Mouse (Mus musculus) kidney, embryonic 15.5 days (tissue): ENCODE data around the gene Tcam1. TPM values are rescaled to one million over a fixed set of nuclear protein-coding genes. Genes with fewer than 3 reads are reported as not detected.

ENCODE experiments used
- ATAC-seq: fragments of 200-750 bp; cut with Nextera tagmentation; replicated peaks from 2 replicates; pipeline ENCODE4 v1.8.0; 2017; ENCODE audit warnings: moderate TSS enrichment; ENCODE audit not compliant: low FRiP score
- H3K27ac ChIP-seq: fragments of 300-500 bp; sonication (generic); 2 replicates; pipeline ENCODE4 v1.5.1; 2015; ENCODE audit warnings: mild to moderate bottlenecking, inconsistent platforms
- H3K27me3 ChIP-seq: fragments of 300-500 bp; sonication (generic); 2 replicates; pipeline ENCODE4 v1.6.1; 2015; ENCODE audit warnings: inconsistent platforms
- H3K36me3 ChIP-seq: fragments of 300-500 bp; sonication (generic); 2 replicates; pipeline ENCODE4 v1.6.1; 2015; ENCODE audit warnings: inconsistent platforms
- H3K4me1 ChIP-seq: fragments of 300-500 bp; sonication (generic); 2 replicates; pipeline ENCODE4 v1.6.1; 2015; ENCODE audit warnings: inconsistent platforms
- H3K4me2 ChIP-seq: fragments of 300-500 bp; sonication (generic); 2 replicates; pipeline ENCODE4 v1.6.1; 2015; ENCODE audit warnings: moderate library complexity, mild to moderate bottlenecking, inconsistent platforms
- H3K4me3 ChIP-seq: fragments of 300-500 bp; sonication (generic); replicated peaks from 2 replicates; pipeline ENCODE4 v1.5.1; 2015; ENCODE audit warnings: mild to moderate bottlenecking, inconsistent platforms
- H3K9ac ChIP-seq: fragments of 300-500 bp; sonication (generic); 2 replicates; pipeline ENCODE4 v1.6.1; 2015; ENCODE audit warnings: mild to moderate bottlenecking, inconsistent platforms
- H3K9me3 ChIP-seq: fragments of 300-500 bp; sonication (generic); replicated peaks from 2 replicates; pipeline ENCODE4 v1.6.1; 2016; ENCODE audit warnings: inconsistent platforms
- WGBS: fragments of 180-500 bp; shearing (Covaris S2); methylation state at CpG from one replicate; pipeline ENCODE4 v1.1.7; 2015; ENCODE audit warnings: mixed read lengths; 5-methylcytosine and 5-hydroxymethylcytosine counted together
- polyA plus RNA-seq: library from polyadenylated mRNA; unstranded; fragments of >200 nt; fragmentation: Nextera tagmentation; extraction: Ambion mirVana; gene quantifications from 2 replicates; pipeline ENCODE4 v1.2.1, GENCODE M21; 2015

Gene Tcam1
- polyA plus RNA-seq, 1 experiment from 2014 or later, result 0.65 TPM

- Histone ChIP-seq H3K27me3 (no peaks in the 10 kb centered on the region), H3K4me1 (peaks cover 39% of the 10 kb centered on the region), H3K4me2 (no peak overlapping the region), H3K27ac (no peak overlapping the region), H3K9me3 (no peaks in the 10 kb centered on the region), H3K36me3 (peaks cover 71% of the 10 kb centered on the region), H3K4me3 (no peak overlapping the region), H3K9ac (no peak overlapping the region)
- ATAC-seq, result no peak
- 92% methylated on average over 10 of the region's 10 CpGs for WGBS
These were observed 10.0 kb upstream of the Tcam1 start for GRCm38 (mm10) chr11:106266431-106266830.

- Histone ChIP-seq H3K9ac (no peak overlapping the region), H3K36me3 (peaks cover 61% of the 10 kb centered on the region), H3K27ac (0 out of 2 replicates have a peak overlapping the region, but pooled peaks have one; percentile 83), H3K9me3 (no peaks in the 10 kb centered on the region), H3K4me1 (peaks cover 43% of the 10 kb centered on the region), H3K4me3 (no peak overlapping the region), H3K27me3 (no peaks in the 10 kb centered on the region), H3K4me2 (no peak overlapping the region)
- no peak for ATAC-seq
- WGBS, result 57% methylated on average over 15 of the region's 15 CpGs
These were observed 9.1 kb upstream of the Tcam1 start for GRCm38 (mm10) chr11:106267311-106267852.

- 57% methylated on average over 5 of the region's 5 CpGs for WGBS
- ATAC-seq, result no peak
- H3K36me3 ChIP-seq, result peaks cover 57% of the 10 kb centered on the region
- peak overlapping the region; percentile 83 for H3K27ac ChIP-seq
- H3K4me1 ChIP-seq, result peaks cover 43% of the 10 kb centered on the region
- no peaks in the 10 kb centered on the region for H3K9me3 ChIP-seq
- H3K27me3 ChIP-seq, result no peaks in the 10 kb centered on the region
- H3K4me2 ChIP-seq, result peak overlapping the region; percentile 45
- H3K9ac ChIP-seq, result peak overlapping the region; percentile 35; the same call in 1 of the 2 replicates
- peak overlapping the region; percentile 10; the same call in 1 of the 2 replicates for H3K4me3 ChIP-seq
These were observed 8.6 kb upstream of the Tcam1 start for GRCm38 (mm10) chr11:106267871-106268270.

GRCm38 (mm10) chr11:106268326-106269059, 8.0 kb upstream of the Tcam1 start:
- Histone ChIP-seq H3K4me1 (peaks cover 47% of the 10 kb centered on the region), H3K9me3 (no peaks in the 10 kb centered on the region), H3K9ac (peak overlapping the region; percentile 35), H3K4me3 (peak overlapping the region; percentile 18; the same call in 1 of the 2 replicates), H3K36me3 (peaks cover 50% of the 10 kb centered on the region), H3K4me2 (peak overlapping the region; percentile 45), H3K27me3 (no peaks in the 10 kb centered on the region), H3K27ac (peak overlapping the region; percentile 83)
- ATAC-seq, result no peak
- WGBS, result 28% methylated on average over 8 of the region's 8 CpGs

GRCm38 (mm10) chr11:106269060-106269431, 7.4 kb upstream of the Tcam1 start:
- peaks cover 53% of the 10 kb centered on the region for H3K4me1 ChIP-seq
- 10% methylated on average over 3 of the region's 3 CpGs for WGBS
- no peak for ATAC-seq
- no peaks in the 10 kb centered on the region for H3K27me3 ChIP-seq
- peak overlapping the region; percentile 83 for H3K27ac ChIP-seq
- no peaks in the 10 kb centered on the region for H3K9me3 ChIP-seq
- peak overlapping the region; percentile 45 for H3K4me2 ChIP-seq
- H3K9ac ChIP-seq, result no peak overlapping the region
- H3K36me3 ChIP-seq, result peaks cover 45% of the 10 kb centered on the region
- H3K4me3 ChIP-seq, result peak overlapping the region; percentile 18

GRCm38 (mm10) chr11:106271131-106271793, 5.2 kb upstream of the Tcam1 start:
- peak overlapping the region; percentile 97 for H3K4me3 ChIP-seq
- peak overlapping the region; percentile 99 for H3K9ac ChIP-seq
- peaks cover 23% of the 10 kb centered on the region for H3K36me3 ChIP-seq
- 18% methylated on average over 5 of the region's 5 CpGs for WGBS
- no peaks in the 10 kb centered on the region for H3K27me3 ChIP-seq
- ATAC-seq, result no peak
- H3K4me1 ChIP-seq, result peaks cover 75% of the 10 kb centered on the region
- H3K27ac ChIP-seq, result peak overlapping the region; percentile 98
- H3K9me3 ChIP-seq, result no peaks in the 10 kb centered on the region
- peak overlapping the region; percentile 81 for H3K4me2 ChIP-seq

GRCm38 (mm10) chr11:106271794-106272643, 4.5 kb upstream of the Tcam1 start:
- ATAC-seq, result peak; percentile 50
- under 1% methylated on average over 41 of the region's 41 CpGs for WGBS

GRCm38 (mm10) chr11:106272644-106273310, 3.7 kb upstream of the Tcam1 start, which contains the start of gene Smarcd2:
Gene Smarcd2 (minus strand): TSS chr11:106272972.
- no peaks in the 10 kb centered on the region for H3K9me3 ChIP-seq
- WGBS, result under 1% methylated on average over 72 of the region's 72 CpGs
- peak; percentile 94 for ATAC-seq
- peak within 1 kb of the TSS; percentile 97 for H3K4me3 ChIP-seq
- peak within 1 kb of the TSS; percentile 98 for H3K27ac ChIP-seq
- peak within 1 kb of the TSS; percentile 99 for H3K9ac ChIP-seq
- peaks cover under 1% of the 10 kb centered on the region; the same call in 1 of the 2 replicates for H3K27me3 ChIP-seq
- H3K4me2 ChIP-seq, result peak within 1 kb of the TSS; percentile 81
- peaks cover 8% of the 10 kb centered on the region; the same call in 1 of the 2 replicates for H3K36me3 ChIP-seq
- H3K4me1 ChIP-seq, result peaks cover 75% of the 10 kb centered on the region

More at GRCm38 (mm10) chr11:106271794-106272643, 4.5 kb upstream of the Tcam1 start:
- Histone ChIP-seq H3K9me3 (no peaks in the 10 kb centered on the region), H3K4me1 (peaks cover 81% of the 10 kb centered on the region), H3K4me3 (peak overlapping the region; percentile 97), H3K27ac (peak overlapping the region; percentile 98), H3K27me3 (no peaks in the 10 kb centered on the region), H3K4me2 (peak overlapping the region; percentile 81), H3K9ac (peak overlapping the region; percentile 99), H3K36me3 (peaks cover 15% of the 10 kb centered on the region)

GRCm38 (mm10) chr11:106273311-106273684, 3.2 kb upstream of the Tcam1 start:
- peak overlapping the region; percentile 80 for H3K4me2 ChIP-seq
- H3K4me3 ChIP-seq, result peak overlapping the region; percentile 97
- ATAC-seq, result no peak
- H3K4me1 ChIP-seq, result peaks cover 69% of the 10 kb centered on the region
- H3K9me3 ChIP-seq, result no peaks in the 10 kb centered on the region
- peak overlapping the region; percentile 53 for H3K9ac ChIP-seq
- H3K27ac ChIP-seq, result peak overlapping the region; percentile 98
- peaks cover 6% of the 10 kb centered on the region; the same call in 1 of the 2 replicates for H3K36me3 ChIP-seq
- peaks cover 5% of the 10 kb centered on the region; the same call in 1 of the 2 replicates for H3K27me3 ChIP-seq
- WGBS, result 13% methylated on average over 16 of the region's 16 CpGs

- Histone ChIP-seq H3K9ac (no peak overlapping the region), H3K27me3 (peaks cover 5% of the 10 kb centered on the region; the same call in 1 of the 2 replicates), H3K4me2 (peak overlapping the region; percentile 80), H3K36me3 (peaks cover 6% of the 10 kb centered on the region; the same call in 1 of the 2 replicates), H3K27ac (peak overlapping the region; percentile 98), H3K4me1 (peaks cover 64% of the 10 kb centered on the region), H3K9me3 (no peaks in the 10 kb centered on the region), H3K4me3 (peak overlapping the region; percentile 97)
- WGBS, result 89% methylated on average over 6 of the region's 6 CpGs
- ATAC-seq, result no peak
These were observed 2.7 kb upstream of the Tcam1 start for GRCm38 (mm10) chr11:106273811-106274210.

GRCm38 (mm10) chr11:106274374-106274773, 2.1 kb upstream of the Tcam1 start:
- Histone ChIP-seq H3K9me3 (no peaks in the 10 kb centered on the region), H3K27me3 (peaks cover 5% of the 10 kb centered on the region; the same call in 1 of the 2 replicates), H3K4me2 (no peak overlapping the region), H3K4me3 (no peak overlapping the region), H3K36me3 (peaks cover 6% of the 10 kb centered on the region; the same call in 1 of the 2 replicates), H3K4me1 (peaks cover 59% of the 10 kb centered on the region), H3K27ac (peak overlapping the region; percentile 98), H3K9ac (no peak overlapping the region)
- ATAC-seq, result no peak
- WGBS, result 59% methylated on average over 1 of the region's 1 CpGs
